Mouse (Mus musculus): ENCODE measurements around the gene Ubap1l. TPM values are rescaled to one million over a fixed set of nuclear protein-coding genes. Genes with fewer than 3 reads are reported as not detected.

Gene Ubap1l
- 0.17 and 0.19 TPM in 2 replicates for polyA plus RNA-seq (2015; fragmentation: Nextera tagmentation; extraction: Ambion mirVana)

- WGBS = 89% methylated on average over 16 of the region's 16 CpGs
- peaks cover 40% of the 10 kb centered on the region for H3K36me3 ChIP-seq (ENCODE audit: insufficient read depth, low read length)
Measured at GRCm38 (mm10) chr9:65360641-65361448, at the start of gene Ubap1l. Ubap1l (plus strand) TSS chr9:65361041.

GRCm38 (mm10) chr9:65312669-65313357 lies 48.0 kb upstream of the Ubap1l start:
- H3K36me3 ChIP-seq (ENCODE audit: insufficient read depth, low read length) = peaks cover 54% of the 10 kb centered on the region
- ATAC-seq (ENCODE audit: low FRiP score, low TSS enrichment) = no peak
- H3K27ac ChIP-seq (ENCODE audit: low read length) = no peak overlapping the region
- 94% methylated on average over 4 of the region's 4 CpGs for WGBS
- H3K4me3 ChIP-seq (ENCODE audit: low read length) = no peak overlapping the region
- no peaks in the 10 kb centered on the region for H3K4me1 ChIP-seq (ENCODE audit: insufficient read depth, low read length)
- no peak overlapping the region for H3K4me2 ChIP-seq (replicated peaks; ENCODE audit: low read depth, low read length)
- H3K9ac ChIP-seq (replicated peaks; ENCODE audit: low read length) = no peak overlapping the region
- H3K27me3 ChIP-seq (ENCODE audit: insufficient read depth, low read length) = no peaks in the 10 kb centered on the region
- no peaks in the 10 kb centered on the region for H3K9me3 ChIP-seq (ENCODE audit: low read length)

More at GRCm38 (mm10) chr9:65360641-65361448, at the start of gene Ubap1l:
- no peak within 1 kb of the TSS for H3K4me3 ChIP-seq (ENCODE audit: low read length)
- H3K4me1 ChIP-seq (ENCODE audit: insufficient read depth, low read length) = no peaks in the 10 kb centered on the region
- no peak within 1 kb of the TSS for H3K9ac ChIP-seq (replicated peaks; ENCODE audit: low read length)
- H3K9me3 ChIP-seq (ENCODE audit: low read length) = no peaks in the 10 kb centered on the region
- H3K4me2 ChIP-seq (replicated peaks; ENCODE audit: low read depth, low read length) = no peak within 1 kb of the TSS
- no peak for ATAC-seq (ENCODE audit: low FRiP score, low TSS enrichment)
- no peaks in the 10 kb centered on the region for H3K27me3 ChIP-seq (ENCODE audit: insufficient read depth, low read length)
- H3K27ac ChIP-seq (ENCODE audit: low read length) = no peak within 1 kb of the TSS

- H3K4me3 ChIP-seq (ENCODE audit: low read length) = no peak overlapping the region
- no peak overlapping the region for H3K9ac ChIP-seq (replicated peaks; ENCODE audit: low read length)
- ATAC-seq (ENCODE audit: low FRiP score, low TSS enrichment) = no peak
- H3K9me3 ChIP-seq (ENCODE audit: low read length) = no peaks in the 10 kb centered on the region
- H3K27me3 ChIP-seq (ENCODE audit: insufficient read depth, low read length) = no peaks in the 10 kb centered on the region
- no peak overlapping the region for H3K4me2 ChIP-seq (replicated peaks; ENCODE audit: low read depth, low read length)
- H3K4me1 ChIP-seq (ENCODE audit: insufficient read depth, low read length) = no peaks in the 10 kb centered on the region
- H3K27ac ChIP-seq (ENCODE audit: low read length) = no peak overlapping the region
- 100% methylated on average over 1 of the region's 1 CpGs for WGBS
- peaks cover 52% of the 10 kb centered on the region for H3K36me3 ChIP-seq (ENCODE audit: insufficient read depth, low read length)
Measured at GRCm38 (mm10) chr9:65313846-65314245, 47.0 kb upstream of the Ubap1l start.

- Histone ChIP-seq H3K27me3 (ENCODE audit: insufficient read depth, low read length) (no peaks in the 10 kb centered on the region), H3K9me3 (ENCODE audit: low read length) (no peaks in the 10 kb centered on the region), H3K4me2 (replicated peaks; ENCODE audit: low read depth, low read length) (no peak overlapping the region), H3K9ac (replicated peaks; ENCODE audit: low read length) (no peak overlapping the region), H3K36me3 (ENCODE audit: insufficient read depth, low read length) (peaks cover 51% of the 10 kb centered on the region), H3K4me3 (ENCODE audit: low read length) (no peak overlapping the region), H3K27ac (ENCODE audit: low read length) (no peak overlapping the region), H3K4me1 (ENCODE audit: insufficient read depth, low read length) (no peaks in the 10 kb centered on the region)
- WGBS = 72% methylated on average over 11 of the region's 11 CpGs
- ATAC-seq (ENCODE audit: low FRiP score, low TSS enrichment) = no peak
Measured at GRCm38 (mm10) chr9:65322255-65322900, 38.5 kb upstream of the Ubap1l start.

- H3K4me2 ChIP-seq (replicated peaks; ENCODE audit: low read depth, low read length) = no peak overlapping the region
- no peaks in the 10 kb centered on the region for H3K9me3 ChIP-seq (ENCODE audit: low read length)
- ATAC-seq (ENCODE audit: low FRiP score, low TSS enrichment) = no peak
- H3K27ac ChIP-seq (ENCODE audit: low read length) = no peak overlapping the region
- H3K27me3 ChIP-seq (ENCODE audit: insufficient read depth, low read length) = no peaks in the 10 kb centered on the region
- H3K9ac ChIP-seq (replicated peaks; ENCODE audit: low read length) = no peak overlapping the region
- no peaks in the 10 kb centered on the region for H3K4me1 ChIP-seq (ENCODE audit: insufficient read depth, low read length)
- peaks cover 48% of the 10 kb centered on the region for H3K36me3 ChIP-seq (ENCODE audit: insufficient read depth, low read length)
- no peak overlapping the region for H3K4me3 ChIP-seq (ENCODE audit: low read length)
Measured at GRCm38 (mm10) chr9:65325971-65326370, 34.9 kb upstream of the Ubap1l start.

- no peak overlapping the region for H3K9ac ChIP-seq (replicated peaks; ENCODE audit: low read length)
- no peak for ATAC-seq (ENCODE audit: low FRiP score, low TSS enrichment)
- 98% methylated on average over 2 of the region's 2 CpGs for WGBS
- H3K4me1 ChIP-seq (ENCODE audit: insufficient read depth, low read length) = no peaks in the 10 kb centered on the region
- H3K27ac ChIP-seq (ENCODE audit: low read length) = no peak overlapping the region
- H3K4me3 ChIP-seq (ENCODE audit: low read length) = no peak overlapping the region
- no peak overlapping the region for H3K4me2 ChIP-seq (replicated peaks; ENCODE audit: low read depth, low read length)
- no peaks in the 10 kb centered on the region for H3K27me3 ChIP-seq (ENCODE audit: insufficient read depth, low read length)
- H3K36me3 ChIP-seq (ENCODE audit: insufficient read depth, low read length) = peaks cover 46% of the 10 kb centered on the region
- H3K9me3 ChIP-seq (ENCODE audit: low read length) = no peaks in the 10 kb centered on the region
Measured at GRCm38 (mm10) chr9:65327371-65327770, 33.5 kb upstream of the Ubap1l start.

GRCm38 (mm10) chr9:65333958-65334357 lies 26.9 kb upstream of the Ubap1l start:
- H3K4me3 ChIP-seq (ENCODE audit: low read length) = no peak overlapping the region
- no peak overlapping the region for H3K9ac ChIP-seq (replicated peaks; ENCODE audit: low read length)
- H3K27ac ChIP-seq (ENCODE audit: low read length) = no peak overlapping the region
- 0 out of 2 replicates have a peak, but pooled peaks cover 3% of the 10 kb centered on the region for H3K36me3 ChIP-seq (ENCODE audit: insufficient read depth, low read length)
- no peaks in the 10 kb centered on the region for H3K27me3 ChIP-seq (ENCODE audit: insufficient read depth, low read length)
- 73% methylated on average over 5 of the region's 5 CpGs for WGBS
- H3K9me3 ChIP-seq (ENCODE audit: low read length) = no peaks in the 10 kb centered on the region
- H3K4me2 ChIP-seq (replicated peaks; ENCODE audit: low read depth, low read length) = no peak overlapping the region
- ATAC-seq (ENCODE audit: low FRiP score, low TSS enrichment) = no peak
- no peaks in the 10 kb centered on the region for H3K4me1 ChIP-seq (ENCODE audit: insufficient read depth, low read length)

- H3K4me1 ChIP-seq (ENCODE audit: insufficient read depth, low read length) = no peaks in the 10 kb centered on the region
- 86% methylated on average over 4 of the region's 4 CpGs for WGBS
- H3K27me3 ChIP-seq (ENCODE audit: insufficient read depth, low read length) = no peaks in the 10 kb centered on the region
- ATAC-seq (ENCODE audit: low FRiP score, low TSS enrichment) = no peak
- H3K9ac ChIP-seq (replicated peaks; ENCODE audit: low read length) = no peak overlapping the region
- H3K27ac ChIP-seq (ENCODE audit: low read length) = no peak overlapping the region
- no peaks in the 10 kb centered on the region for H3K36me3 ChIP-seq (ENCODE audit: insufficient read depth, low read length)
- no peak overlapping the region for H3K4me2 ChIP-seq (replicated peaks; ENCODE audit: low read depth, low read length)
- H3K4me3 ChIP-seq (ENCODE audit: low read length) = no peak overlapping the region
- H3K9me3 ChIP-seq (ENCODE audit: low read length) = peaks cover 8% of the 10 kb centered on the region
Measured at GRCm38 (mm10) chr9:65339146-65339545, 21.7 kb upstream of the Ubap1l start.

GRCm38 (mm10) chr9:65340414-65340813 lies 20.4 kb upstream of the Ubap1l start:
- peaks cover 16% of the 10 kb centered on the region for H3K9me3 ChIP-seq (ENCODE audit: low read length)
- no peak overlapping the region for H3K4me2 ChIP-seq (replicated peaks; ENCODE audit: low read depth, low read length)
- H3K36me3 ChIP-seq (ENCODE audit: insufficient read depth, low read length) = no peaks in the 10 kb centered on the region
- no peak for ATAC-seq (ENCODE audit: low FRiP score, low TSS enrichment)
- WGBS = 79% methylated on average over 2 of the region's 2 CpGs
- H3K4me3 ChIP-seq (ENCODE audit: low read length) = no peak overlapping the region
- no peak overlapping the region for H3K9ac ChIP-seq (replicated peaks; ENCODE audit: low read length)
- H3K27me3 ChIP-seq (ENCODE audit: insufficient read depth, low read length) = no peaks in the 10 kb centered on the region
- no peak overlapping the region for H3K27ac ChIP-seq (ENCODE audit: low read length)
- H3K4me1 ChIP-seq (ENCODE audit: insufficient read depth, low read length) = no peaks in the 10 kb centered on the region
